Mouse (Mus musculus) midbrain, postnatal 0 days (tissue): Measurements from ENCODE around the gene Apbb2. TPM values are rescaled to one million over a fixed set of nuclear protein-coding genes. Genes with fewer than 3 reads are reported as not detected.
"Not testable (repeated sequence)": the region's sequence is repeated elsewhere in the genome, so short reads cannot be mapped to it uniquely, and the experiment has no call there.

ENCODE experiments used
- ATAC-seq: fragments of 200-750 bp; cut with Nextera tagmentation; 2 replicates; pipeline ENCODE4 v1.8.0; 2017; ENCODE audit warnings: moderate number of reproducible peaks, mild to moderate bottlenecking, moderate TSS enrichment, moderate library complexity; ENCODE audit not compliant: low FRiP score
- DNase-seq: peaks from one replicate; pipeline ENCODE4 v3.0.0-alpha.2; 2015; ENCODE audit warnings: low spot score
- H3K27ac ChIP-seq: fragments of 300-500 bp; sonication (generic); 2 replicates; pipeline ENCODE4 v1.5.1; 2014; ENCODE audit warnings: low read depth, mild to moderate bottlenecking, low read length, mixed read lengths
- H3K27me3 ChIP-seq: fragments of 300-500 bp; sonication (generic); 2 replicates; pipeline ENCODE4 v1.6.1; 2014; ENCODE audit warnings: low read length, control low read depth, mixed read lengths; ENCODE audit not compliant: insufficient read depth
- H3K36me3 ChIP-seq: fragments of 300-500 bp; sonication (generic); 2 replicates; pipeline ENCODE4 v1.6.1; 2014; ENCODE audit warnings: low read length, control low read depth, mixed read lengths; ENCODE audit not compliant: insufficient read depth
- H3K4me1 ChIP-seq: fragments of 300-500 bp; sonication (generic); 2 replicates; pipeline ENCODE4 v1.6.1; 2014; ENCODE audit warnings: mild to moderate bottlenecking, control low read depth, antibody characterized with exemption, low read length, mixed read lengths; ENCODE audit not compliant: insufficient read depth
- H3K4me2 ChIP-seq: fragments of 300-500 bp; sonication (generic); 2 replicates; pipeline ENCODE4 v1.6.1; 2014; ENCODE audit warnings: low read depth, mild to moderate bottlenecking, low read length, mixed read lengths; ENCODE audit not compliant: poor library complexity, severe bottlenecking
- H3K4me3 ChIP-seq: fragments of 300-500 bp; sonication (generic); 2 replicates; pipeline ENCODE4 v1.5.1; 2014; ENCODE audit warnings: low read depth, mild to moderate bottlenecking, low read length, moderate library complexity
- H3K9ac ChIP-seq: fragments of 300-500 bp; sonication (generic); replicated peaks from 2 replicates; pipeline ENCODE4 v1.6.1; 2014; ENCODE audit warnings: mild to moderate bottlenecking, low read length, moderate library complexity, mixed read lengths; ENCODE audit not compliant: poor library complexity, severe bottlenecking
- H3K9me3 ChIP-seq: fragments of 300-500 bp; sonication (generic); 2 replicates; pipeline ENCODE4 v1.6.1; 2016; ENCODE audit warnings: low read length, control low read depth
- CTCF ChIP-seq: IDR thresholded peaks from 2 replicates; pipeline ENCODE4 v1.5.1; 2016; ENCODE audit warnings: antibody characterized with exemption, mild to moderate bottlenecking
- WGBS: fragments of 180-500 bp; shearing (Covaris S2); extraction: QIAGEN DNeasy Blood & Tissue Kit; methylation state at CpG from one replicate; pipeline ENCODE4 v1.1.7; 2014; 5-methylcytosine and 5-hydroxymethylcytosine counted together
- polyA plus RNA-seq: library from polyadenylated mRNA; unstranded; fragments of >200 nt; fragmentation: Nextera tagmentation; extraction: Ambion mirVana; gene quantifications from 2 replicates; pipeline ENCODE4 v1.2.1, GENCODE M21; 2015
- total RNA-seq: library from RNA; depleted of rRNA; stranded (reverse); fragments of >200 nt; gene quantifications from 2 replicates; pipeline ENCODE4 v1.2.3, GENCODE M21; 2014

Gene Apbb2
- total and polyA plus RNA-seq, 2 experiments from 2014 or later: 60.6 to 76.0 TPM

DNA sequence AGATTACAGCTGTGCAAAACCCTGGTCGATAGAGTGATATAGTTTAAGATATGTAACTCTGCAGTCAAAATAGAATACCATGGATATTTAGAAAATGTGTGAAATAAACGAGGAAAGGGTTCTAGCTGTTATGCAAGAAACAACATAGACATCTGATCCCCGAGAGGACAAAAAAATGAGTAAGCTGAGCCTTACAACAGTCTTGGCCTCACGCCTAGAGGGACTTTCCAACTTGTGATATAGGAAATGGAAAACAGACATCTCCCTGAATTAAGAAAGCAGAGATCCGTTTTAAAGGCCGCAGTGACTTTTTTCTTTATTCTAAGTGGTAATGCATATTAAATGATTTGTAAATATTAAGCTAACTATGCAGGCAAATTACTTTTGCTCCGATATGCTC is 349.0 kb downstream of the Apbb2 start:
- DNase-seq (no peak), ATAC-seq (no peak)
- Histone ChIP-seq H3K27ac (no peak overlapping the region), H3K27me3 (no peaks in the 10 kb centered on the region), H3K36me3 (no peaks in the 10 kb centered on the region), H3K4me1 (no peaks in the 10 kb centered on the region), H3K4me3 (no peak overlapping the region), H3K4me2 (no peak overlapping the region), H3K9me3 (no peaks in the 10 kb centered on the region), H3K9ac (no peak overlapping the region)
- no peak for TF ChIP-seq CTCF
- 84% methylated on average over 7 of the region's 7 CpGs for WGBS

DNA sequence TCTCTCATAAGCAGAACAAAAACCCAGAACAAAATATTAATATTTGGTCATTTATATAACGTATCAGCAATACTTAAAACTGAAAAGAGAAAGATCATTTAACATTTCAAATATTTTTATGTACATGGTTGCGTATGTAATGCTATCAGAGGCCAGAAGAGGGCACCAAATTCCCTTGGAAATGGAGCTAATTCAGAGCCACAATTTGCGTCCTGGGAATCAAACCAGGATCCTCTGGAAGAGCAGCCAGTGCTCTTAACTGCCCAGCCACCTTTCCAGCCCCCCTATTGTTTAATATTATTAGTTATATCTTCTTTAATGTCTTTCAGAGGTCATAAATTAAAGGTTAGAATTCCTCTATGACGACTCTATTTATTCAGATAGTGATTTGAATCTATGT is 355.2 kb downstream of the Apbb2 start:
- Histone ChIP-seq H3K4me3 (no peak overlapping the region), H3K4me1 (peaks cover 2% of the 10 kb centered on the region; the same call in 1 of the 2 replicates), H3K4me2 (no peak overlapping the region), H3K36me3 (no peaks in the 10 kb centered on the region), H3K9ac (no peak overlapping the region), H3K27ac (no peak overlapping the region), H3K9me3 (no peaks in the 10 kb centered on the region), H3K27me3 (no peaks in the 10 kb centered on the region)
- peak; percentile 74 for TF ChIP-seq CTCF
- 38% methylated on average over 4 of the region's 4 CpGs for WGBS
- ATAC-seq (no peak), DNase-seq (peak; percentile 66)

DNA sequence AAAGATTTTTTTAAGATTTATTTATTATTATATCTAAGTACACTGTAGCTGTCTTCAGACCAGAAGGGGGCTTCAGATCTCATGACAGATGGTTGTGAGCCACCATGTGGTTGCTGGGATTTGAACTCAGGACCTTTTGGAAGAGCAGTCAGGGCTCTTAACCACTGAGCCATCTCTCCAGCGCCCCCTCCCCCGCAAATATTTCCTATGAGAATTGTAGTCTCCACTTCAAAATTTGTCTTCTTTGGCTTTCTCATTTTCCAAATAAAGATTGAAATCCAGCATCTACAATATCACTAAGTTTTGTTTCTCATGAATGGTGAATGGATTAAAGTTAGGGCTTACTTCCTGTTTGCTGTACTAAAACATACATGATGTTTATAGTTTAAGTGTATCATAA is 356.1 kb downstream of the Apbb2 start:
- no peaks in the 10 kb centered on the region for H3K36me3 ChIP-seq
- ATAC-seq (no peak), DNase-seq (no peak)
- no peak overlapping the region for H3K27ac ChIP-seq
- H3K9me3 ChIP-seq: no peaks in the 10 kb centered on the region
- H3K4me3 ChIP-seq: no peak overlapping the region
- WGBS: 81% methylated on average over 2 of the region's 2 CpGs
- TF ChIP-seq CTCF: no peak
- H3K4me2 ChIP-seq: no peak overlapping the region
- H3K4me1 ChIP-seq: peaks cover 2% of the 10 kb centered on the region; the same call in 1 of the 2 replicates
- H3K27me3 ChIP-seq: no peaks in the 10 kb centered on the region
- H3K9ac ChIP-seq: no peak overlapping the region

- under 1% methylated on average over 44 of the region's 44 CpGs for WGBS
- Histone ChIP-seq H3K4me2 (peak within 1 kb of the TSS; percentile 94), H3K27me3 (no peaks in the 10 kb centered on the region), H3K9me3 (no peaks in the 10 kb centered on the region), H3K4me1 (peaks cover 2% of the 10 kb centered on the region; the same call in 1 of the 2 replicates), H3K36me3 (no peaks in the 10 kb centered on the region), H3K27ac (peak within 1 kb of the TSS; percentile 67), H3K4me3 (peak within 1 kb of the TSS; percentile 67), H3K9ac (peak within 1 kb of the TSS; percentile 68)
- 0 out of 2 replicates have a peak, but pooled peaks have one; percentile 4 for TF ChIP-seq CTCF
- peak; percentile 80 for DNase-seq
- peak; percentile 91 for ATAC-seq
Measured at GRCm38 (mm10) chr5:66259756-66260448, 358.7 kb downstream of the Apbb2 start, which contains the start of gene Nsun7. Nsun7 (plus strand) TSS chr5:66259897.

DNA sequence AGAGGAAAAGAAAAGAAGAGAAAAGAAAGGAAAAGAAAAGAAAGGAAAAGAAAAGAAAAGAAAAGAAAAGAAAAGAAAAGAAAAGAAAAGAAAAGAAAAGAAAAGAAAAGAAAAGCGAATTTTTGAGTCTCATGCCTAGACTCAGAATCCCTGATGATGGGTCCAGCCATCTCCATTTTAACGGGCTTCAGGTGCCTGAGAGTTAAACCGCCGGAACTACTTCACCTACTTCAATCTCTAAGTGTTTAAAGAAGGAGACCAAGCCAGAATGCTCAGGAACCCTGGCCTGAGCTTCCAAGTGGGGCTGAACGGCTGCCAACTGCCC is 359.2 kb downstream of the Apbb2 start:
- not testable (repeated sequence) for H3K27me3 ChIP-seq, DNase-seq, H3K36me3 ChIP-seq, H3K4me1 ChIP-seq, H3K9me3 ChIP-seq
- peak; percentile 56 for ATAC-seq
- Histone ChIP-seq H3K27ac (0 out of 2 replicates have a peak overlapping the region, but pooled peaks have one; percentile 67), H3K9ac (peak overlapping the region; percentile 68), H3K4me2 (peak overlapping the region; percentile 94), H3K4me3 (peak overlapping the region; percentile 67)
- WGBS: 1% methylated on average over 5 of the region's 5 CpGs

GRCm38 (mm10) chr5:66259000-66259399 is 359.6 kb downstream of the Apbb2 start:
- WGBS: 53% methylated on average over 2 of the region's 2 CpGs
- ATAC-seq: no peak
- TF ChIP-seq CTCF: no peak
- H3K27ac ChIP-seq: no peak overlapping the region
- H3K9ac ChIP-seq: no peak overlapping the region
- no peak for DNase-seq
- H3K27me3 ChIP-seq: no peaks in the 10 kb centered on the region
- H3K9me3 ChIP-seq: no peaks in the 10 kb centered on the region
- H3K4me2 ChIP-seq: no peak overlapping the region
- no peaks in the 10 kb centered on the region for H3K36me3 ChIP-seq
- H3K4me3 ChIP-seq: no peak overlapping the region
- peaks cover 2% of the 10 kb centered on the region; the same call in 1 of the 2 replicates for H3K4me1 ChIP-seq
